Mouse (Mus musculus) lung, postnatal 10 days (tissue): Measurements from ENCODE around the gene Cacna1b.

Experiments used
- DNase-seq: peaks from one replicate; pipeline ENCODE4 v3.0.0; 2021

Cacna1b gene

GRCm38 (mm10) chr2:24763115-24763557 lies at the start of gene Cacna1b:
Cacna1b (minus strand) TSS chr2:24763152.
- DNase-seq, result peak; percentile 30

- DNase-seq, result no peak
These were observed 46.8 kb upstream of the Cacna1b start for GRCm38 (mm10) chr2:24809746-24810145.

- no peak for DNase-seq
These were observed 44.7 kb upstream of the Cacna1b start for GRCm38 (mm10) chr2:24807691-24808090.

- DNase-seq, result no peak
These were observed 44.1 kb upstream of the Cacna1b start for GRCm38 (mm10) chr2:24807036-24807435.

GRCm38 (mm10) chr2:24806143-24806542 lies 43.2 kb upstream of the Cacna1b start:
- DNase-seq, result no peak

- DNase-seq, result no peak
These were observed 42.7 kb upstream of the Cacna1b start for GRCm38 (mm10) chr2:24805621-24806020.

GRCm38 (mm10) chr2:24796833-24797457 lies 34.0 kb upstream of the Cacna1b start:
- DNase-seq, result no peak

GRCm38 (mm10) chr2:24787250-24787649 lies 24.3 kb upstream of the Cacna1b start:
- DNase-seq, result no peak

GRCm38 (mm10) chr2:24781253-24781652 lies 18.3 kb upstream of the Cacna1b start:
- DNase-seq, result no peak

GRCm38 (mm10) chr2:24776831-24777230 lies 13.9 kb upstream of the Cacna1b start:
- DNase-seq, result no peak

GRCm38 (mm10) chr2:24775951-24776587 lies 13.1 kb upstream of the Cacna1b start:
- no peak for DNase-seq

- no peak for DNase-seq
These were observed 11.9 kb upstream of the Cacna1b start for GRCm38 (mm10) chr2:24774832-24775231.

- DNase-seq, result no peak
These were observed 7.9 kb upstream of the Cacna1b start for GRCm38 (mm10) chr2:24770861-24771260.

GRCm38 (mm10) chr2:24762446-24762960 lies 449 bp downstream of the Cacna1b start:
- DNase-seq, result no peak

- peak; percentile 75 for DNase-seq
These were observed 968 bp downstream of the Cacna1b start for GRCm38 (mm10) chr2:24761923-24762445.

GRCm38 (mm10) chr2:24755276-24755675 lies 7.7 kb downstream of the Cacna1b start:
- DNase-seq, result peak; percentile 53

GRCm38 (mm10) chr2:24752599-24752998 lies 10.4 kb downstream of the Cacna1b start:
- no peak for DNase-seq

- DNase-seq, result no peak
These were observed 12.9 kb downstream of the Cacna1b start for GRCm38 (mm10) chr2:24750051-24750450.

- no peak for DNase-seq
These were observed 15.1 kb downstream of the Cacna1b start for GRCm38 (mm10) chr2:24747878-24748277.

- no peak for DNase-seq
These were observed 23.3 kb downstream of the Cacna1b start for GRCm38 (mm10) chr2:24739701-24740100.

GRCm38 (mm10) chr2:24733157-24733556 lies 29.8 kb downstream of the Cacna1b start:
- DNase-seq, result no peak

GRCm38 (mm10) chr2:24725865-24726264 lies 37.1 kb downstream of the Cacna1b start:
- no peak for DNase-seq

- DNase-seq, result peak; percentile 31
These were observed 43.1 kb downstream of the Cacna1b start for GRCm38 (mm10) chr2:24719645-24720379.
